Mouse (Mus musculus): ENCODE results near the gene Atp6v1g2. TPM values are rescaled to one million over a fixed set of nuclear protein-coding genes. Genes with fewer than 3 reads are reported as not detected.
A peak's percentile ranks its signal among the peaks of the same experiment; 100 is the strongest.

The Atp6v1g2 gene
- total RNA-seq, 2 experiments from 2014 or later, result 549 to 569 TPM

DNA sequence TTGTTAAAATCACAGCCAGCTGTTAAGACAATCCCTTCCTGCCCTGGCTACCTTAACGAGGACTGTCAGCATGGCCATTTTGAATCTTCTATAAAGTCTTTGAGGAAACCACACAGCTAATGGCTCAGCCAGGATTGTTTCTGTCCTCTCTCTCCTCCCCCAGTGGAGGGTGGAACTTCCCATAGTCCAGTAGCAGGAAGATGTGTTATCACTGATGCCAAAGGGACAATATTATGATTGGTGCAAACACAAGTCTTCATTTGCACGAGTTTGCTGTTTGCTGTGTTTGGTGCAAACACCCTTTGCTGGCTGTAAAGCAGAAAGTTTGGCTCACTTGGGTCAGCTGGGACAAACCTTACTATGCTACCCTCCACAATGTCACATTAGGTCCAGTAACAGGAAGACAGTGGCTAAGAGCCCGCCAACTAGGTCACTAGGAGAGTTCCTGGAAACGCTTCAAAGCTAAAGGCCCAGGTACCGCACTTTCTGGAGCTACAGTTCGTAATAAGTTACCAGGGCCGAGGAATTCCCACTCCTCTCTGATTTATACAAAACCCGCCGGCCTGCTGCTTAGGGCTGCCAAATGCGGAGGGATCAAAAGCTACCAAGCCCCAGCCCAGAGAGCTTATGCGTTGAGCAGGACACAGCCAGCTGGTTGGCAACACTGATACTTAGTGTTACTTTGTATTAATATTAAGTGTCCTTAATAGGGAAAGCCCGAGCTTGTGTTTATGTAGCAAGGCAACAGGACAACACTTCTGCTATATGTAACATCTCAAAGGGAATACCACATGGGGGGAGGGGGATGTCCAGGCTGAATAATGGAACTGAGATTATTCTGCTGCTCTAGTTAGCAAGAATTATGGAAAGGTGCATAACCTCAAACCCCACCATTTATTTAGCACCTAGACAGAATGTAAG is 7.2 kb downstream of the Atp6v1g2 start:
- peak overlapping the region; percentile 100 for H3K27ac ChIP-seq
- TF ChIP-seq CTCF (IDR thresholded peaks at IDR 0.05), result no peak
- DNase-seq (ENCODE audit: extremely low spot score in 1 of 2, low spot score in 2 of 2), result no peak
- intact Hi-C loops (cut with DNase I), result loop anchor here (5.0 to 10.0 kb wide), 3 partner anchors 403 to 616 kb away; partner anchors contain the start of genes Ddr1, Dxo, Ppt2 and Prrt1
- peak overlapping the region; percentile 77 for H3K4me3 ChIP-seq

GRCm38 (mm10) chr17:35241305-35242014 is 8.0 kb downstream of the Atp6v1g2 start, which contains the start of gene Ddx39b:
Gene Ddx39b (plus strand): TSS chr17:35241746.
- peak; percentile 21 for TF ChIP-seq CTCF (IDR thresholded peaks at IDR 0.05)
- DNase-seq (ENCODE audit: extremely low spot score in 1 of 2, low spot score in 2 of 2), result peak; percentile 96 to 97
- intact Hi-C loops (cut with DNase I), result loop anchor here (5.0 to 10.0 kb wide), 3 partner anchors 404 to 617 kb away; partner anchors contain the start of genes Ddr1, Dxo, Ppt2 and Prrt1

DNA sequence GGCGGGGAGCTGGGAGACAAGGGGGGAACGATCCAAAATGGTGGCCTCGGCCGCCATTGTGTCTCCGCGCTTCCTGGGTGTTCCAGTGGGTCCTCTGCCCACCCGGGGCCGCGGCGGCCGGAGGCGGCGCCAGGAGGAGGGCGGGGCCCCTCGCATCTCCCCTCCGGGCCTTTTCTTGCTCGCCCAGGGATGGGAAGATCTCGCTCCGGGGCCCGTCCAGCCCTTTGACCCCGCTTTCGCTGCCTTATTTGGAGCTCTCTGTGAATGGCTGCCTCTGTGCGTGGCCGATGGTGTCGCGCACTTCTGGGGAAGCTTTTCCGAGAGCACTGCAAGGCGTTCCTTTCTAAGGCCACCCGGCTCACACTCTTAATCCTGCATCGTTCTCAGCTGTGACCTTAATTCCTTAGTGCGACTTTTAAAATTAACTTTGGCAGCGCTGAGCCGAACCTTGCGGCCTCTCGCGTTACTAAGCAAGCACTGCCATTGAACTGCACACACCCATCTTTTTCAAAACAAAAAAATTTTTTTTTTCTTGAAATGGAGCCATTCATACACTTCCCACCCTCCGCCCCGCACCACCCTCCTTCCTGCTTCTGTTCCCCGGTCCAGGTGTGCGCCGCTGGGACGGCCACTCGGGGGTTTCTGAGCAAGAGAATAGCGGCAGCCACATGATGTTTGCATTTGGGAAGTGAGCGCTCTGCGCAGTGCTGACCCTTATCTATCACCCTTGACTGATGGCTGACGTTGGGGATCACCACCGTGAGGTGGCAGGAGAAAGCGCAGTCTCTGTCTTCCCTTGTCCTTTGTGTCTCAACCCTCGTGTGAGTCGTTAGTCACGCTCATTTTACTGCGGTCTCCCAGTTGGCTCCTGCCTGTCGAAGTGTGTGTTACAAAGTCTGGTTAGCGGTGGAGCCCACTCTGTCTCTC is 8.8 kb downstream of the Atp6v1g2 start:
- H3K4me3 ChIP-seq, result peak overlapping the region; percentile 77
- TF ChIP-seq CTCF (IDR thresholded peaks at IDR 0.05), result no peak; the same call in none of the 2 replicates
- intact Hi-C loops (cut with DNase I), result loop anchor here (5.0 to 10.0 kb wide), 3 partner anchors 405 to 617 kb away; partner anchors contain the start of genes Ddr1, Dxo, Ppt2 and Prrt1
- peak overlapping the region; percentile 100 for H3K27ac ChIP-seq
- DNase-seq (ENCODE audit: extremely low spot score in 1 of 2, low spot score in 2 of 2), result peak; percentile 70 to 76

More at GRCm38 (mm10) chr17:35241305-35242014, 8.0 kb downstream of the Atp6v1g2 start, which contains the start of gene Ddx39b:
- H3K27ac ChIP-seq, result peak within 1 kb of the TSS; percentile 100
- H3K4me3 ChIP-seq, result peak within 1 kb of the TSS; percentile 77

- intact Hi-C loops (cut with DNase I), result loop anchor here (5.0 to 10.0 kb wide), 3 partner anchors 406 to 618 kb away; partner anchors contain the start of genes Ddr1, Dxo, Ppt2 and Prrt1
- no peak; the same call in 1 of the 2 replicates for TF ChIP-seq CTCF (IDR thresholded peaks at IDR 0.05)
- Histone ChIP-seq H3K27ac (peak overlapping the region; percentile 100), H3K4me3 (peak overlapping the region; percentile 77)
- DNase-seq (ENCODE audit: extremely low spot score in 1 of 2, low spot score in 2 of 2), result peak in 1 of 2 experiments; percentile 62
Observed at GRCm38 (mm10) chr17:35243086-35243485, 9.6 kb downstream of the Atp6v1g2 start.

GRCm38 (mm10) chr17:35244999-35245398 is 11.5 kb downstream of the Atp6v1g2 start:
- TF ChIP-seq CTCF (IDR thresholded peaks at IDR 0.05), result no peak
- no peak overlapping the region for H3K27ac ChIP-seq
- no peak overlapping the region for H3K4me3 ChIP-seq
- no peak for DNase-seq (ENCODE audit: extremely low spot score in 1 of 2, low spot score in 2 of 2)
- intact Hi-C loops (cut with DNase I), result loop anchor here (5.0 to 10.0 kb wide), 3 partner anchors 408 to 620 kb away; partner anchors contain the start of genes Ddr1, Dxo, Ppt2 and Prrt1

DNA sequence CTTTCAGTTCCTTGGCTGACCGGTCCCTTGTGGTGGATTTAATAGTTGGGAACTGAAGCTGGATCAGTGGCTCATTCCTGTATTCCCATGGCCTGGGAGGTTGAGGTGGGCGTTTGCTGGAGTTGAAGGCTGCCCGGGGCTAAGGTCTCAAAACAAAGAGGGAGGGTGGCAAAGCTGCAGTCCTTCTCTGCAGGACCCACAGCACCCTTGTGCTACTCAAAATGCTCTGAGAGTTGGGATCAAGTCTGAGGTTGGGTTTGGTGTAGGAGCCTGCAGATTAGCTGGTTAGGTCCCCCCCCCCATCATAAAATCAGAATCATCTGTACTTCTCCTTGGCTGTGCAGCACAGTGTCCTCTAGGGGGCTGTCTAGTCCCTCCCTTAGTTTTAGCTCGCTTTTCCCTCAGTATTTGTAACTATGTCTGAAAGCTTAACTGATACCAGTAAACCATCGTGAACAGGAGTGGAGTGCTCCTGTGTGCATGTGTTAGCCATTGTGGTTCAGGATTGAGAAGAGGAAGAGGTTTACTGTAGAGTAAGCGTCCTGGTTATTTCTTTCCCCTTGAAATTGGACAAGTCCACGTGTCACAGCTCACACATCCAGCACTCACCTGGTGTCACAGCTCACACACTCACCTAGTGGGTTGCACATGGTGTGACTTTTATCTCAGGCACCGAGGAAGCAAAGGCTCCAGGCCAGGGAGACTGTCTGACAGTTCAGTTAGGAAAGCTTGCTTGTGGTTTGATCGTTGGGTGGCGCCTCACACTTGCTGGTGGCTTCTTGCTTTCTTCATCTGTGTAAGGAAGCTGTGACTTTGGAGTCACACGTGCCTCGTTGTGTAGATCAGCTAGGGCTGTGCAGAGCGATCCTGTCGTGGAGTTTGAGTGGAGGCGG is 12.5 kb downstream of the Atp6v1g2 start:
- Histone ChIP-seq H3K4me3 (no peak overlapping the region), H3K27ac (no peak overlapping the region)
- intact Hi-C loops (cut with DNase I), result loop anchor here (10.0 kb wide), 1 partner anchor 621 kb away; the partner anchor contains the start of genes Ppt2 and Prrt1
- TF ChIP-seq CTCF (IDR thresholded peaks at IDR 0.05), result peak; percentile 63
- no peak for DNase-seq (ENCODE audit: extremely low spot score in 1 of 2, low spot score in 2 of 2)

DNA sequence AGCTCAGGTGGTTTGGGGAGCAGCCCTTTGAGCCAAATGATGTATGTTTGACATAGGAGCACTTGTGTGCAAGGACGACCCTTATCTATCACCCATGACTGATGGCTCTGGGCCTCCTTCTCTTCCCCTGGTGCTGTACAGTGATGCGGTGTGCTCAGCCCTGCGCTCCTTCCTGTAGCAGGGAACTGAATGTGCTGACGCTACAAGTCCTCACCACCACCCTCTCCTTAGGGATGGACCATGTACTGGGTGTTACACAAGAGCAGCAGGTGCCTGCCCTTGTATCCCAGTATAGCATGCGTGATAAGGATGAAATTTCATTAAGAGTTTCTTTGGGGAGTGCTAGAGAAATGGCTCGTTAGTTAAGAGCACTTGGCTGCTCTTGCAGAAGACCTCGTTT is 13.7 kb downstream of the Atp6v1g2 start:
- TF ChIP-seq CTCF (IDR thresholded peaks at IDR 0.05), result no peak
- no peak for DNase-seq (ENCODE audit: extremely low spot score in 1 of 2, low spot score in 2 of 2)
- Histone ChIP-seq H3K27ac (no peak overlapping the region), H3K4me3 (no peak overlapping the region)
- intact Hi-C loops (cut with DNase I), result loop anchor here (10.0 kb wide), 1 partner anchor 622 kb away; the partner anchor contains the start of genes Ppt2 and Prrt1

- no peak for TF ChIP-seq CTCF (IDR thresholded peaks at IDR 0.05)
- H3K27ac ChIP-seq, result no peak overlapping the region
- intact Hi-C loops (cut with DNase I), result loop anchor here (10.0 kb wide), 1 partner anchor 624 kb away; the partner anchor contains the start of genes Ppt2 and Prrt1
- no peak for DNase-seq (ENCODE audit: extremely low spot score in 1 of 2, low spot score in 2 of 2)
- H3K4me3 ChIP-seq, result no peak overlapping the region
Observed at GRCm38 (mm10) chr17:35248986-35249385, 15.5 kb downstream of the Atp6v1g2 start.

DNA sequence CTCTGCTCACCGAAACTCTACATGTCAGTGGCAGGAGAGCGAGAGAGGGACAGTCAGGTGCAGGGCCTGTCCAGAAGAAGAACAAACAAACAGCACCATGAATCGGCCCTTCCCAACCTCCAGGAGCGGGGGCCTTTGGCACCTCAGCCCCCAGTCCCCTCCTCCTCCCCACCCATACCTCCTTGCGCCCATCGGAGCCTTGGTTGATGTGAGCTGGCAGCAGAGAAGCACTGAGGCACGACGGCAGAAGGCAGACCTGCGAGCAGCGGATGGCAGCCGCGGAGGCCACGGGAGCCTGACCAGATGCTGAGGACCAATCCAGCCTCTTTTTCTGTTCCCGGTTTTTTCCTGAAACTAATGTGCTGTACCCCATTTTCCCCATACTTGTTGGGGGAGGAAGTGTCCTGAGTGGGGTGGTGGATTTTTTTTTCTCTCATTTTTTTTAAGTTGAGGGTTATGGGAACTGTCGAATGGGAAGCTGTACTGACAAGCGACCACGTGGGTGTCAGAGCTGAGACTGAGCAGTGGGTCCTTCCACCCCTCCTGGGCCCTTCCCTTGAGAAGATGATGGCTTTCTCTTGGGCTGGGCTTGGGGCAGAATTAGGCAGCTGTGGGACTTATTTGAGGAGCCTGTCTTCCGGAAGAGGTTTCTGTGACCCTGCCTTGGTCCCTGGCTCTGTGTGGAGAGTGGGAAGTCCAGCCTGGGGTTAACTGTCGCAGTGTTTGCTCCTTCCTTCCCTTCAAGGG is 16.2 kb downstream of the Atp6v1g2 start:
- no peak overlapping the region for H3K27ac ChIP-seq
- intact Hi-C loops (cut with DNase I), result loop anchor here (10.0 kb wide), 1 partner anchor 625 kb away; the partner anchor contains the start of genes Ppt2 and Prrt1
- H3K4me3 ChIP-seq, result no peak overlapping the region
- TF ChIP-seq CTCF (IDR thresholded peaks at IDR 0.05), result no peak
- DNase-seq (ENCODE audit: extremely low spot score in 1 of 2, low spot score in 2 of 2), result no peak
